ENCODE assay signal across 27 mouse cellular contexts in genomic region chr6:41864038-41864437, GRCm38 (mm10). TPM values are rescaled to one million over a fixed set of nuclear protein-coding genes. Genes with fewer than 3 reads are reported as not detected.
A peak's percentile ranks its signal among the peaks of the same experiment; 100 is the strongest.
DNase-seq lines count a peak whose midpoint lies in the region; ATAC-seq lines count a peak whose summit lies in the region.
"Had no signal": no experiment of that assay in that cellular context is flagged by ENCODE, and none has a peak within 500 bp of the region (broad histone marks: within the 10 kb centered on the region; RNA-seq: fewer than 3 reads in every experiment).

No protein-coding gene starts in this region.

- DNase-seq in frontal cortex, postnatal 14 days (ENCODE audit: low spot score in 2 of 2) = no peak
- peak; percentile 39 for DNase-seq in brain, adult 2 months (ENCODE audit: low read depth, low spot score)
- peak; percentile 26 for DNase-seq in telencephalon, adult 2 months (ENCODE audit: low read depth, low spot score)
- no peak for DNase-seq in T-cell, adult 2 months (ENCODE audit: low spot score)
- DNase-seq: adrenal gland, adult 2 months; adrenal gland, adult 8-10 months; adrenal gland, postnatal 10 days; adrenal gland, postnatal 14 days; adrenal gland, postnatal 25 days; adrenal gland, postnatal 36 days; B cell, adult 2 months; cerebellum, adult 11 months; cerebellum, adult 11-12 months; cerebellum, adult 18-20 months; cerebellum, adult 2 months; cerebellum, adult 8-10 months had no signal

- ATAC-seq in frontal cortex, adult (ENCODE audit: low TSS enrichment) = peak; percentile 92
- ATAC-seq in granulocyte monocyte progenitor cell, adult 5-6 weeks (replicated peaks; ENCODE audit: poor library complexity, severe bottlenecking) = no peak
- ATAC-seq: activated CD4-positive, CD25-positive, alpha-beta regulatory T cell, adult 4 months; CD4-positive, CD25-positive, alpha-beta regulatory T cell, adult 4 months; Patski had no signal

RNA-seq across cellular contexts. Expression of gene Sval2, which starts 11.2 kb away (rescaled TPM):
- not detected in 2 replicates for total RNA-seq in granulocyte monocyte progenitor cell, adult 5-6 weeks (2014; fragmentation: Nextera tagmentation)
- not detected in 2 replicates for total RNA-seq in granulocyte monocyte progenitor cell, adult 5-6 weeks (2017)
- total RNA-seq: adrenal gland, adult 18-20 months; adrenal gland, adult 2 months; adrenal gland, adult 8-10 months; adrenal gland, postnatal 10 days; adrenal gland, postnatal 14 days; adrenal gland, postnatal 25 days; adrenal gland, postnatal 36 days; adrenal gland, postnatal 4 days; CH12.LX; ES-E14; G1E; MEL had no signal

RNA-seq across cellular contexts. Expression of gene Pip, which starts 16.7 kb away (rescaled TPM):
- not detected in 2 replicates for total RNA-seq in granulocyte monocyte progenitor cell, adult 5-6 weeks (2014; fragmentation: Nextera tagmentation)
- total RNA-seq in granulocyte monocyte progenitor cell, adult 5-6 weeks (2017) = not detected in 2 replicates
- total RNA-seq: adrenal gland, adult 18-20 months; adrenal gland, adult 2 months; adrenal gland, adult 8-10 months; adrenal gland, postnatal 10 days; adrenal gland, postnatal 14 days; adrenal gland, postnatal 25 days; adrenal gland, postnatal 36 days; adrenal gland, postnatal 4 days; CH12.LX; ES-E14; MEL had no signal

Comparison
In these comparisons a context has a peak if more than half of its experiments do, and no peak if none do; other contexts are left out.
1. DNase-seq: peak in brain, adult 2 months (single experiment) and telencephalon, adult 2 months (single experiment); none in frontal cortex, postnatal 14 days (0 of 2) and T-cell, adult 2 months (single experiment).